Mouse (Mus musculus): ENCODE results near the gene H2afz. TPM values are rescaled to one million over a fixed set of nuclear protein-coding genes. Genes with fewer than 3 reads are reported as not detected.

H2afz gene
- total RNA-seq (2014; rRNA removed), result 542 and 567 TPM in 2 replicates
- polyA plus RNA-seq (2015; fragmentation: Nextera tagmentation; extraction: Ambion mirVana), result 814 and 865 TPM in 2 replicates

DNA sequence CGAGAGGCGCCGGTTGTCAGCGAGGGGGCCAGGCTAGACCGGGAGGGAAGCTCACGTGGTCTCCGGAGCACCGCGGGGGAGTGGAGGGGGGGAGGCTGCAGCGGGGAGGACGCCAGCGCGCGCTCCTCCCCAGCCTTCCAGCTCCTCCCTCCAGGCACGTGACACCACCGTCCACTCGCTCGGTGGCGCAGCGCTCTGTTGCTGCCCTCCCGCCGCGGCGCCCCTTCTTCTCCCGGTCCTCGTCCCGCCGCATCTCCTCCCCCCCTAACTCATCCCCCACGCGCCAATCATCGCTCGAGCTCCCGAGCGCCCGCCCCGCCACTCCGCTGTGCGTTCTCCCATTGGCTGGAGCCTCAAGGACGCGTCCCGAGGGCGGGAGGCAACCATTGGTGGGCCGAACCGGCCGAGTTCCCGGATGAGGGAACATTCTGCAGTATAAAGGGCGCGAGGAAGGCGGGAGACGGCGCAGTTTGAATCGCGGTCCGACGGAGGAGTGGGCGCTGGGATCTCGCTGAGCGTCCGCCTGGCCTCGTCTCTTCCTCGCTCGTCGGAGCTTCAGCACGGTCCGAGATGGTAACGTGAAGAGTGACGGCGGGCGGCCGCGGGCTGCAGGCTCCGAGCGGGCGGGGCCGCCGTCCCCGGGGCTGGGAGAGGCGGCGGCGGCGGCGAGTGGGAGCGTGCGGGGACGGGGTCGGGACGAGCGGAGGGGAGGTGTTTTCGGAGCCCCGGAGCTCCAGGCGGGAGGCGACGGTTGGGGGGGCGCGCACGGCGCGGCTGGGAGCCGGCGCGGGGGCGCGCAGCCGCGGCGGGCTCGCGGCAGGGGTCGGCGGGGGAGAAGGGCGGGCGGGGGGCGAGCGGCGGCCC, at the start of gene H2afz:
H2afz (plus strand) TSS at position 364 of the 864 bp plus-strand sequence.
- no peak for TF ChIP-seq CTCF (IDR thresholded peaks at IDR 0.05; ENCODE audit: low read depth)
- no peaks in the 10 kb centered on the region for H3K36me3 ChIP-seq (ENCODE audit: insufficient read depth, low read length)
- H3K4me3 ChIP-seq (ENCODE audit: low read length), result peak within 1 kb of the TSS; percentile 80
- DNase-seq (ENCODE audit: low spot score) (peak; percentile 99), ATAC-seq (peak; percentile 97)
- H3K9ac ChIP-seq (replicated peaks; ENCODE audit: low read length), result peak within 1 kb of the TSS; percentile 77
- no peaks in the 10 kb centered on the region for H3K27me3 ChIP-seq (ENCODE audit: insufficient read depth, low read length)
- H3K4me1 ChIP-seq (ENCODE audit: insufficient read depth, low read length), result peaks cover 4% of the 10 kb centered on the region; the same call in 1 of the 2 replicates
- WGBS, result 2% methylated on average over 80 of the region's 115 CpGs
- peak within 1 kb of the TSS; percentile 96 for H3K27ac ChIP-seq
- H3K9me3 ChIP-seq (ENCODE audit: low read length), result no peaks in the 10 kb centered on the region
- peak within 1 kb of the TSS; percentile 63 for H3K4me2 ChIP-seq (ENCODE audit: low read depth, low read length)

DNA sequence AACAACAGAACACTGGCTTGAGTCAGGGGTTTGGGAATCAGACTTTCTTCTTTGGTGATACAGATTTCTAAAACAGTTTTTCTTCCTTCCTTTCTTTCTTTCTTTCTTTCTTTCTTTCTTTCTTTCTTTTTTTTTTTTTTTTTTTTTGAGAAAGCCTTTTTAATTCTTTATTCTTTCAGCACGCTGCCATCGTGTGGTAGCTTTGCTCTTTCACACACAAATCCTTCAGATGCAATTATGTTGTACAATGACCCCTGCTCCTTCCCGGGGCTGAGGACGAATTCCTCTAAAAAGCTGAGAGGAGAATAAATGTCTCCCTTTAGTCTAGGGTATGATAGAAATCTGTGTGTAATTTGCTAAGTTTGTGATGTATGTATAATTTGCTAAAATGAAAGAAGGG, 45.6 kb upstream of the H2afz start:
- ATAC-seq (no peak), DNase-seq (ENCODE audit: low spot score) (peak; percentile 47)
- no peaks in the 10 kb centered on the region for H3K4me1 ChIP-seq (ENCODE audit: insufficient read depth, low read length)
- TF ChIP-seq CTCF (IDR thresholded peaks at IDR 0.05; ENCODE audit: low read depth), result peak; percentile 45
- H3K4me3 ChIP-seq (ENCODE audit: low read length), result no peak overlapping the region
- 13% methylated on average over 4 of the region's 4 CpGs for WGBS
- no peaks in the 10 kb centered on the region for H3K27me3 ChIP-seq (ENCODE audit: insufficient read depth, low read length)
- H3K9ac ChIP-seq (replicated peaks; ENCODE audit: low read length), result no peak overlapping the region
- no peak overlapping the region for H3K27ac ChIP-seq
- H3K36me3 ChIP-seq (ENCODE audit: insufficient read depth, low read length), result no peaks in the 10 kb centered on the region
- H3K9me3 ChIP-seq (ENCODE audit: low read length), result no peaks in the 10 kb centered on the region
- H3K4me2 ChIP-seq (ENCODE audit: low read depth, low read length), result no peak overlapping the region

DNA sequence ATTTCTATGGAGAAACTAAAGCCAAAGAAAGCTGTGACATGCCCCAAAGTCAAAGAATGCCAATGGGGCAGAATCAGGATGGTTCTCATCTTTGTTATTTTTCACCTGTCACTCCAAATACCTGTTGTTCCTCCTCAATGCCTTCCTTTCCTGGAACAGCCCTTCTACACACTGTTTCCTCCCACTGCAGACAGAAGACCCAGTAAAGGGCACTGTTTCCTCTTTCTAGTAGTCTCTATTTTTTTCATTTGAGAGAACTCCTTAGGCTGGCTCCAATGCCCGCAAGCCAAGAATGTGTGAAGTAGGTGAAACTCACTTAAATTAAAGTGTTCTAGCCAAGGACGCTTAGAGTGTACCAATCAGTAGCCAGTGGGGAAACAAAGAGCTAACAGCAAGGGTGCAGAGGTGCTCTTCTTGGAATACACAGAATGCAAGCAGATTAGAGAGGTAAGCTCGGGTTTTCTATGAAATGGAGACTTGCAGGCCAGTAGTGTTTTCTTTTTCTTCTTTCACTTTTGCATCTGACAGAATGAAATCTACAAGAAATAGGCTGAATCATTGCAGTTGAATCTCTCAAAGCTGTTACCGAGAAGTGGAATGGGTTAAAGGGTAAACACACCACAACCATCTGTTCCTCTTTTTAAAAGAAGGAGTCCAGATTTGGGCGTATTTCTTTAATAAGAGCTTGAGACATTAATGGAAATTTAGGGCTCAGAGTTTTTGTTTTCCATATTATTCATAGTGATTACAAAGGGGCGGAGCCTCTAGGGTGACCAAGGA, 43.4 kb upstream of the H2afz start:
- Histone ChIP-seq H3K4me1 (ENCODE audit: insufficient read depth, low read length) (no peaks in the 10 kb centered on the region), H3K27me3 (ENCODE audit: insufficient read depth, low read length) (no peaks in the 10 kb centered on the region), H3K36me3 (ENCODE audit: insufficient read depth, low read length) (no peaks in the 10 kb centered on the region), H3K9ac (replicated peaks; ENCODE audit: low read length) (no peak overlapping the region), H3K9me3 (ENCODE audit: low read length) (no peaks in the 10 kb centered on the region), H3K4me3 (ENCODE audit: low read length) (no peak overlapping the region), H3K27ac (no peak overlapping the region), H3K4me2 (ENCODE audit: low read depth, low read length) (no peak overlapping the region)
- TF ChIP-seq CTCF (IDR thresholded peaks at IDR 0.05; ENCODE audit: low read depth), result no peak
- 85% methylated on average over 6 of the region's 6 CpGs for WGBS
- no peak for DNase-seq (ENCODE audit: low spot score)
- ATAC-seq, result no peak

DNA sequence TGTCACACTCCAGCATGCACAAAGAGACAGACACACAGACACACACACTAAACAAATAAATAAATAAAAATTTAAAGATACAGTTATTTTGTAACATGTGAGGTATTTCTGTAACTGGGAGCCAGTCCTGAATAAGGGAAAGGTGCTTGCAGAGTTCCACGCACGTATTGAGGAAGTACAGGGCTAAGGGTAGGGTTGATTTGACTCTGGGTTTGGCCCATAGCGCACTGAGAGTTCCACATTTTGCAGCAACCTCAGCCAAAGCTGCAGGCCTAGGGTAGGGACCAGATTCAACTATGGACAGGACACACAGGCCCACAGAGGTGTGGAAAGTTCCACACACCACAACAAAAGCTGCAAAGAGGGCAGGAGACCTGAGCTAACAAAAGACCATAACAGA, 41.0 kb upstream of the H2afz start:
- Histone ChIP-seq H3K4me2 (ENCODE audit: low read depth, low read length) (no peak overlapping the region), H3K9ac (replicated peaks; ENCODE audit: low read length) (no peak overlapping the region), H3K9me3 (ENCODE audit: low read length) (no peaks in the 10 kb centered on the region), H3K27me3 (ENCODE audit: insufficient read depth, low read length) (no peaks in the 10 kb centered on the region), H3K36me3 (ENCODE audit: insufficient read depth, low read length) (no peaks in the 10 kb centered on the region), H3K27ac (no peak overlapping the region), H3K4me1 (ENCODE audit: insufficient read depth, low read length) (no peaks in the 10 kb centered on the region), H3K4me3 (ENCODE audit: low read length) (no peak overlapping the region)
- ATAC-seq (no peak), DNase-seq (ENCODE audit: low spot score) (no peak)
- TF ChIP-seq CTCF (IDR thresholded peaks at IDR 0.05; ENCODE audit: low read depth), result no peak
- 96% methylated on average over 3 of the region's 3 CpGs for WGBS

DNA sequence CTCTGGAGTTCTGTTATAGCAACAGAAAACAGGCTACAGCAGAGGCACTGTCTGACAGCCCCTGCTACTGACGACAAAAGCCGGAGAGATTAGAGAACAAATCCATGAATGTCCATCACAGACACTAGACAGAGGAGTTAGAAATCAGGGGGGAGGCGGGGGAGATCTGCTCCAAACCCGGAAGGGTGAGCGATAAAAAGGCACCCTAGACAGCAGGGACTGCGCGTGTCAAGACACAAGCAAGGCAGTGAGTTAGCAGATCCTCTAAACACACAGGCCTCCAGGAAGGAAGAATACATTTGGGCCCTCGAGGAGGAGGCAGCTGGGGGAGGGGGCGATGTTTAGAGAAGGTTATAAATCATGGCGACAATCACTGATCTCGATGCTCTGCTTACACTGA, 36.6 kb upstream of the H2afz start:
- TF ChIP-seq CTCF (IDR thresholded peaks at IDR 0.05; ENCODE audit: low read depth), result no peak
- no peaks in the 10 kb centered on the region for H3K4me1 ChIP-seq (ENCODE audit: insufficient read depth, low read length)
- WGBS, result 51% methylated on average over 11 of the region's 11 CpGs
- DNase-seq (ENCODE audit: low spot score), result no peak
- no peaks in the 10 kb centered on the region for H3K9me3 ChIP-seq (ENCODE audit: low read length)
- no peak for ATAC-seq
- no peaks in the 10 kb centered on the region for H3K36me3 ChIP-seq (ENCODE audit: insufficient read depth, low read length)
- H3K27ac ChIP-seq, result no peak overlapping the region
- H3K4me3 ChIP-seq (ENCODE audit: low read length), result no peak overlapping the region
- H3K27me3 ChIP-seq (ENCODE audit: insufficient read depth, low read length), result no peaks in the 10 kb centered on the region
- H3K9ac ChIP-seq (replicated peaks; ENCODE audit: low read length), result no peak overlapping the region
- H3K4me2 ChIP-seq (ENCODE audit: low read depth, low read length), result no peak overlapping the region

DNA sequence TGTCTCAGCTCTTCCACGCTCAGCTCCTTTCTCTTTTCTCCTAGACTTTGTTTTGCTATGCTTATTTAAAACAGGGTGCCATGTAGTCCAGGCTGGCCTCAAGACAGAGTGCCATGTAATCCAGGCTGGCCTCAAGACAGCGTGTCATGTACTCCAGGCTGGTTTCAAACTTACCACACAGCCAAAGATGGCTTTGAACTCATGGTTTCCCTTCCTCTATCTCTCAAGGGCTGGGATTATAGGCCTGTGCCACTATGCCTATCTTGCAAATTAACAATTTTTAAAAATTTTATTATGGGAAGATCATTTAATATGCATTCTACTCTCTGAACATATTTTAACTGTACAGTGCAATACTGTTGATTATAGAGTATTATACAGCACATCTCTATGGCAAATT, 33.1 kb upstream of the H2afz start:
- H3K4me2 ChIP-seq (ENCODE audit: low read depth, low read length), result no peak overlapping the region
- H3K9me3 ChIP-seq (ENCODE audit: low read length), result no peaks in the 10 kb centered on the region
- WGBS, result 84% methylated on average over 2 of the region's 2 CpGs
- H3K4me3 ChIP-seq (ENCODE audit: low read length), result no peak overlapping the region
- ATAC-seq, result no peak
- H3K36me3 ChIP-seq (ENCODE audit: insufficient read depth, low read length), result no peaks in the 10 kb centered on the region
- no peaks in the 10 kb centered on the region for H3K27me3 ChIP-seq (ENCODE audit: insufficient read depth, low read length)
- no peak overlapping the region for H3K9ac ChIP-seq (replicated peaks; ENCODE audit: low read length)
- no peaks in the 10 kb centered on the region for H3K4me1 ChIP-seq (ENCODE audit: insufficient read depth, low read length)
- H3K27ac ChIP-seq, result no peak overlapping the region
- no peak for DNase-seq (ENCODE audit: low spot score)
- TF ChIP-seq CTCF (IDR thresholded peaks at IDR 0.05; ENCODE audit: low read depth), result no peak

All from hindbrain, postnatal 0 days (tissue).